Mouse (Mus musculus) thymus, adult 2 months (tissue): ENCODE measurements at regions not wholly inside any gene's neighbourhood (a gene's known extent, or its start where the extent isn't known, plus 50 kb on each side); places are given as distances from the start of the nearest gene placed in this dataset.

Experiments used
- CTCF ChIP-seq: fragments of 200-500 bp; IDR thresholded peaks from 2 replicates; pipeline ENCODE4 v1.5.1; 2012; ENCODE audit warnings: mild to moderate bottlenecking, control low read depth, low read length, moderate library complexity, borderline replicate concordance; ENCODE audit not compliant: control insufficient read depth, poor library complexity, insufficient read depth; ENCODE audit errors: extremely low read depth
- POLR2A ChIP-seq: fragments of 200-500 bp; IDR thresholded peaks from 2 replicates; pipeline ENCODE4 v1.6.1; 2012; ENCODE audit warnings: mild to moderate bottlenecking, low read length, control low read depth, moderate library complexity; ENCODE audit not compliant: control insufficient read depth, poor library complexity, insufficient read depth; ENCODE audit errors: extremely low read depth

DNA sequence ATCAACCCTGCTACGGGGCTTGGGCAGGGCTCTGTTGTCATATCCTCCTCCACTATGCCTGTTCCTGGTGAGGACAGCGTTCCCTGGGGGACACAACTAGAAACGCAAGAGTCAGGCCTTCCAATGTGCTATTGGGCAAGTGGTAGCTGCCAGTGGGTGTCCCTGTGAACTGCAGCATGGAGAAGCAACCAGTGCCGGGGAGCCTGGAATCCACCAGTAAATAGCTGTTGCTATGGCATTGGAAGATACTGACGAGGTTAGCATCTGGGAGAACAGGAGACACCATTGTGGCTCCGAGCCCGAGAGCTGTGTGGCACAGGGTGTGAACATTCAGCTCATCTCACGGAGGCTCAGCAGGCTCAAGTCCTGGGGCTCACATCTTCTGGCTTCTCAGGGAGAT, 414.0 kb downstream of the Zfp536 start:
- TF ChIP-seq CTCF = no peak
- no peak for TF ChIP-seq POLR2A
